Mouse (Mus musculus) left cerebral cortex, postnatal 14 days (tissue): ENCODE measurements around the gene Pigq. TPM values are rescaled to one million over a fixed set of nuclear protein-coding genes. Genes with fewer than 3 reads are reported as not detected.
A peak's percentile ranks its signal among the peaks of the same experiment; 100 is the strongest.

ENCODE experiments used
- DNase-seq, 2 experiments: peaks; one replicate each; pipeline ENCODE4 v3.0.0; 2021 to 2022; ENCODE audit warnings: low spot score in 2 of 2, mixed read lengths in 1 of 2
- intact Hi-C: fragments of 180-260 bp; cut with DNase I; formaldehyde crosslinking; loops from one replicate; pipeline ENCODE4 v1.15.1; 2025
- total RNA-seq, 2 experiments: library from RNA; stranded (reverse); gene quantifications; 2 replicates each; pipeline ENCODE4 v1.2.3; 2021

Pigq gene
- total RNA-seq, 2 experiments from 2014 or later = 138 to 145 TPM

DNA sequence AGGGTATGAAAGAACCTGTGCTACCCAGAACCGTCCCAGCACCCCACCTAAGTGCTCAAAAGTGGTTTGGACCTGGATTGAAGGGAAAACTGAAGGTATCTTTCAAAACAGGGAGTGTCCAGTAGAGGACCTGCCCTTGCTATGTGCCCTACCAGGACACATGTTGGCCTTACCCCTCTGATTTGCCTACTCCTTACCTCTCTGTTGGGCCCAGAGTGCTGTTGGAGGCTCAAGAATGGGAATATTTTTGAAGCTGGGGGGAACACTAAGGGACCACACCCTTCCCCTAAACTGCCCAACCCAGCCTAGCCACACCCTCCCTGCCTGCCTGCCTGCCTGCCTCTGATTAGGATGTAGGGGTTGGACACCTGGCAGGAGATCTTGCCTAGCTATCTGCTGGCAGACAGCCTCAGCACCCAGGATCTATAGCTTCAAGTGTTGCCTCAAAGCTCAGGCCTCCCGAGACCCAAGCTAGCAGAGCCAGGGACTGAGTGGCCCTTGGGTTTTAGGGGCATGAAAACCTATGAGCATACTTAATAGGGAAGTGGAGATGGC is 2.1 kb downstream of the Pigq start:
- no peak for DNase-seq
- intact Hi-C loops = no loop called here

DNA sequence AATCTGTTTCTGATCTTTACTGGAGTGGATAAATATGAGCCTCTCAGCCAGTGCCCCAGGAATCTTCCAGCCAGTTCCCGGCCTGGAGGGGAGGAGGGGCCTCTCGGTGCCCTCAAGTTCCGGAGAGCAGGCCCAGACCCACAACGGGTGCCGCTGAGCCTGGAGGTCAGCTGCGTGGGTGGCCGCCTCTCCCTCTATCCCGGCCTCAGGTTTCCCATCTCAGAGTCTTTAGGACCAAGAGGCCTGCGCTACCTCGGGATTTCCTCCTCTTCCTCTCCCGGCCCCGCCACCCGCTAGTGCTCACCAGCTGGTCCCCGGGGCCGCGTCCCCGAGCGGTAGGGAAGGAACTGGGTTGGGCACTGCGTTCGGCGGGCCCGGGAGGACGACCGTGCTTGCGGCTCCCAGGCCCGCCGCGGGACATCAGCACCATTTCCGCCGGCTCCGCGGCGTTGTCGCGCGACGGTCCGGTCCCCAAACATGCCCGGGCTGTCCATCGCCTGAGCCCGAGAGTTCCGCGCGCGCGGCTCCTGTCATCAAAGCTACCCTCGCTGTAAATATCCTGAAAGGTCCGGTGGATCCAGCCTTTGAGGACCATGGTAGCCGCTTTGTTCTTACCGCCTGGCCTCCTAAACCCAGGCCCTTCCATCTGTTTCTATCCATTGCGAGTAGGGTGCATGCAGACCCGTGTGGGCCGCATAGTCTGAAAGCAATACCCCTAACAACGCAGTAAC is 3.1 kb downstream of the Pigq start:
- intact Hi-C loops = no loop called here
- DNase-seq = peak; percentile 64 to 82

DNA sequence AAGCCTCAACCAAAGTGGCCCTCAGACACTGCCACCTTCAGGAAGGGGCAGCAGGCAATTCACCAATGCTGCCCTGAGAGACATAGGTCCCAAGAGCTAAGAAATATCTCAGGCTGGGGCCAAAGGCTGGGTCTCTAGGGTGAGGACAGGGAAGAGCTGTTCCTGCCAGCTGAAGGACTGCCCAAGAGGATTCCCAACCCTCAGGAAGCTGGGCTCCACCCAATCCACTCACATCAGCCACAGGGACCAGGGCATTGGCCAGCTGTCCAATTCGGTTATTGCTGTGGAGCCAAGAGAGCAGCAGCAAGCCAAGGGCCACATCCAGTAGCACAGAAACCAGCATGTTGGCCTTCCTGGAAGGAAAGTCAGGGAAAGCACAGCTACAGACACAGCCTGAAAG is 10.2 kb downstream of the Pigq start:
- no peak for DNase-seq
- intact Hi-C loops = no loop called here

DNA sequence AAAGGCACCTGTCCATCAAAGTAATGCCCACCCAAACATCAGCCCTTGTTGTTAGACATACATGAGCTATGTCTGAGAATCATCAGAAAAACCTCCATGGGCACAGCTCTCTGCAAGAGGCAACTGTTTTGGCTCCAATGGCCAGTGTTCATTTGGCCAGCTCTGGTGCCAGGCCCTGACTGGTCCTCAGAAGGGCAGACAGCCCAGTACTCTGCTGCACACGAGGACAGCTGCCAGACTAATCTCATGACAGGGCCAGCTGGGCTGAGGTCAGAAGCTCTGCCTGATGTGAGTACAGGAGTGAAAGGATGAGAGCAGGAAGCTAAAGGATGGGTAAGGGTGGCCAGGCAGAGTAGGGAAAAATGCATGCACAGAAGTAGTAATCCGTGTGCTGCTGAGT is 19.4 kb downstream of the Pigq start:
- intact Hi-C loops = no loop called here
- peak in 1 of 2 experiments; percentile 35 for DNase-seq

DNA sequence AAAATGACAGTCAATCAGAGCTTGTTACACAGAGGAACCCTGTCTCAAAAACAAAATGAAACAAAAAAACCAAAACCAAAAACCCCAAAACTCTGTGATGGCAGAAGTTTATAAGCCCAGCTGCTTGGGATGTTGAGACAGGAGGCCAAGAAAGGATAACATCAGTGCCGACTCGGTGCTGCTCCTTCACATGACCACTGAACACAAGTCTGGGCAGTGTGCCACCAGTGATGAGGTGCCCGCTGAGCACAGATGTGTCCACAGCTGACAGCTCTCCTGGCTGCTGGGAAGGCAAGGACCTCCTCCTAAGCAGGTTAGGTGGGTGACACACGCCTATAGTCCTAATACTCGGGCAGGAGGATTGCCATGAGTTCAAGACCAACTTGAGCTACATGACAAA is 22.6 kb downstream of the Pigq start:
- no peak for DNase-seq
- intact Hi-C loops = loop anchor here (5.0 kb wide), 1 partner anchor 45 kb away; the partner anchor contains the start of gene Mettl26

DNA sequence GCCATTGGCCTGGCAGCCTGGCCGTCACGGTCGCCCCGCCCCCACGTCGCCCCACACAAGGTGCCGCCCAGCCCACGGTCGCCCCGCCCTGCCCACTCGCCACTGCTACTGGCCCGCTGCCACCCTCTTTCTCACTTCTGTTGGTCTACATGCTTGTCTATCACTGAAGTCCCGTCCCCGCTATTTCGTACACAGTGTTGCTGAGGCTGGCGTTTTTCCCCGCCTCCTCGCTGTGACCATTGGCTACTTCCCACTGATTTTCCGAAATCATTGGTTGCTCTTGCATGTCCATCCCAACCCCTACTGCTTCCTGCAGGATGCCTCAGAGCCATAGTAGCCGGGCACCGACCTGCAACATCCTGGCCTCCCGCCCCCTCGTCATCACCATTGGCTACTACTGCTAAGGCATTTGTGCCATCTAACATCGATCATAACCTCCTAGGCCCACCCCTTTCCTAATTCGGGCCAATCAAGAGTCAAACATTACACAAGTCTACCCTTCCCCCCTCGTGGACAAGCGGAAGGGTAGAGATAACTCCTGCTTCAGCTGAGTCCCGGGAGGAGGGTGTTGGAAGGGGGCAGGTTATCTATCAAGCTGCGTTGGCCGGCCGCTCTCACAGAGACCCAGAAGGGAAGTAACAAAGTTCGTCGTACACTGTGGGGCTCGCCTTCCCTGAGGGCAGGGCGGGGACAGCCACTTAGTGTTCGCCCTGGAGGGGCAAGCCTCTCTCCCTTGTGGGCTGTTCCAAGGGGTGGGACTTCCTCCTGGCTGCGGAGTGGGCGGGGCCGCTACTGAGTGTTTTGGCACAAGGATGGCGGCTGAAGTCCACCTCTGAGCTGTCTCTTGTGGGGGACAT is 24.7 kb downstream of the Pigq start:
- intact Hi-C loops = loop anchor here (5.0 kb wide), 1 partner anchor 43 kb away; the partner anchor contains the start of gene Mettl26
- peak; percentile 100 for DNase-seq

DNA sequence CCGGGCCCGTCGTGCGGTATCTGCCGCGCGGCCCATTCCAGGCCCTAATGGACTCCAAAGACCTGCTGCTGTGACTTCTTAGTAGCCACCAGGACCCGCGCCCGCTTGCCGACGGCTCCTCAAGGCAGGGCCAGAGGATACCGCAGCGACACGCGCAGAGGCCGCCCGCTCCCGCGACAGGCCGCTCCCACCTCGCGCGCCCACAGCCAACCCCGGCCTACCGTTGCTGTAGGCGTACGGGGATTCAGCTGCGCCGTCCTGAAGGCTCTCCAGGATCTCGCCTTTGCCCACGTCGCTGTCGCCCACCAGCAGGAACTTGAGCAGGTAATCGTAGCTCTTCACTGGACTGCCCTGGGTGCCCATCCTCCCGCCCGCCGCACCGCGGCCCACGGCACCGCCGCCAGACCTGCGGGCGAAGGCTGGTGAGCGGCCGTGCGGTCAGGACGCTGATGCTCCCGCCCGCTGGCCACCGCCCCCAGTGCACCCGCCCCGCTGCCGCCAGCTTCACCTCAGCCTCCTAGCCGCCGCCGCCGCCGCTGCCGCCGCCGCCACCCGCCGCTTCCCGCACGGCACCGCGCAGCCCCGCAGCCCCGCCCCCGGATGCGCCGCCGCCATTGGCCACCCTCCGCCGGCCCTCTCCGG is 25.5 kb downstream of the Pigq start, which contains the start of gene Rab40c:
Gene Rab40c, minus strand, starts transcription at position 584 of the 642 bp plus-strand sequence.
- intact Hi-C loops = no loop called here
- DNase-seq = peak; percentile 40 to 48

DNA sequence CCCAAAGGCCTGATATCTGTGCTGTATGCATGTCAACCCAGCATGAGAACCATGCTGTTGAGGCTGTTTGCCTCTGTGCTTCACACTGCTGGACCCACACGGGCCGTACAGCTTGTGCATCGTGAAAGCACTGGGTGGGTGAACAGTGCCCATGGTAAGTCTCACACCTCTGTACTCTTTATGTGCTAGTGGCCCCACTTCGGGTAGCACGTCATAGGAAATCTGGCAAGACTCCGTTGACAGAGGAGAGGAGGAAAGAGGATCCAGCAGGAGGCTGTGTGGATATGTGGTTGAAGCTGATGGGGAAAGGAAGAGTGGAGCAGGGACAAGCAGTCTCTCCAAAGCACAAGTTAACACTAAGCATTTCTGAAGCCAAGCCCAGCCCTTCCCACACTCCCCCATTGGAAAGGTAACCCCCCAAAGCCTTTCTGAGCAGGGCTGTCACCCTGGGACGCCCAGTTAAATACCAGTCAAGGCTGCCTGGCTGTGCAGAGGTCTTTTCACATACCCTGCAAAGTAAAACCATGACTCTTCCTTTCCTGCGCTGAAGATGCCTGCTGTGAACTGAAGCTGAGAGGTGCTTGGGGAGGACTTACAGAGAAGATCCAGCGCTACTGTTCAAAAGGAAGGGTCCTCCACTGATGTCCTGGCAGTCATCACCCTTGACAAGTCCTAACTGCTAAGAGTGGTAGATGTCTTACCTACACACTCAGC is 26.5 kb downstream of the Pigq start:
- intact Hi-C loops = no loop called here
- DNase-seq = no peak

DNA sequence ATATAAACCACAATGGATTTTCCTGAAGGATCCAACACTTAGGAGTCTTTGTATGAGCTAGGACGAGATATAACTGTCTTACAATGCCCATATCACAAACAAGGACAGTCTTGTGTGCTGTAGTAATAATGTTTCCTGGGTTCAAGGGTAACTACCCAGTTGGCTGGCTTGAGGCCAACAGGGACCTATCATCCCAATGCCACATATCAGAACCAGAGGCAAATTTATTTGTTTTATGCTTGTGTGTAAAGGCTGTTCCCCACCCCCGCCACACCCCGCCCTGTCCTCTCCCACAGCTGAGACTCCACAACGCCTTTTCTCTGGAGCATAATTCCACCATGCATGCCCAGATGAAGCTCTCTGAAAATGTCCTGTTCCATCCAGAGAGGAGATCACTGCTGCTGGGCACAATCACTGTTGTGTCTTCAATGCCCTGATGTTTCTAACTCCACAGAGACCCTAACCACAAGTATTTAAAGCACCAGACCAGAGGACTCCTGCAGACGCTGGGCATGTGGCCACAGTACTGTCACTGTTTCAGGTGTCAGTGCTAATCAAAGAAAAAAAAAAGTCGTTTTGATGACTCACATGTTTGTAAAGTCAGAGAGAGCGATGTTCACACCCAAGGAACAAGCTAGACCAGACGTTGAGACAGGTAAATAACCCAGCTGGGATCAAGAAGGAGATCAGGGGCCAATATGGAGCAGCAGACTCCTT is 27.6 kb downstream of the Pigq start:
- DNase-seq = no peak
- intact Hi-C loops = no loop called here

DNA sequence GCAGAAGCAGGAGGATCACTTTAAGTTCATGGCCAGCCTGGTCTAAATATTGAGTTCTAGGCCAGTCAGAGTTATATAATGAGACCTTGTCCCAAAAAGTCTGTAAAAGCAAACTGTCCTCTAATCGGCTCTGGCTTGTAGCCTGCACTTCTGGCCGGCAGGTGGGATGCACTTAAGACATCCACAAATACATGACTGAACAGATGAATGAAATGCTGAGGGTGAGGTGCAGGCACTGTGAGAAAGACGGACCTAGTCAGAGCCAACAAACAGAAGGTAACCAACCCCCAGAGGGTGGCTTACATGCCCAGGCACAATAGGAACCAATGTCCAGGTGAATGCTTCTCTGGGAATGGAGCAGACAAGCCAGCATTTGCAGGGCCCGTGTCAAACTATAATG is 30.4 kb downstream of the Pigq start:
- no peak for DNase-seq

DNA sequence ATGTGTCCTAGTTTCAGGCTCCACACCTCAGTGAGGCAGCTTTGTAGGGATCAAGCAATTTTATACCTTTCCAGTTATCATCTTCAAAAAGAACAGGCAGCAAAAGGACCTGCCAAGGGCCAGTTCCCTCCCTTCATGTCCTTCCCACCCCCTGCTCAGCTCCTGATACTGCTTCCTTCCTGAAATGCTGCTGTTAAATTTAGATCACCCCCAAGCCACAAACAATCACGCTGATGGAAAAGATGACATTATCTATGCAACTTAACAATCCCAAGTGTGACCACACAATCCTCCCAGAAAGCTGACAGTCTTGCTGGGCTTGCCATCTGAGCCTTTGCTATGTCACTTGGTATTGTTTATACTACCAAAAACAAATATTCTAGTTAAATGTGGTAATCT is 30.9 kb downstream of the Pigq start:
- intact Hi-C loops = loop anchor here (2.0 kb wide), 1 partner anchor 17 kb away; no protein-coding TSS in a partner anchor
- DNase-seq = no peak

More for the DNA sequence above, 30.4 kb downstream of the Pigq start:
- intact Hi-C loops = no loop called here

DNA sequence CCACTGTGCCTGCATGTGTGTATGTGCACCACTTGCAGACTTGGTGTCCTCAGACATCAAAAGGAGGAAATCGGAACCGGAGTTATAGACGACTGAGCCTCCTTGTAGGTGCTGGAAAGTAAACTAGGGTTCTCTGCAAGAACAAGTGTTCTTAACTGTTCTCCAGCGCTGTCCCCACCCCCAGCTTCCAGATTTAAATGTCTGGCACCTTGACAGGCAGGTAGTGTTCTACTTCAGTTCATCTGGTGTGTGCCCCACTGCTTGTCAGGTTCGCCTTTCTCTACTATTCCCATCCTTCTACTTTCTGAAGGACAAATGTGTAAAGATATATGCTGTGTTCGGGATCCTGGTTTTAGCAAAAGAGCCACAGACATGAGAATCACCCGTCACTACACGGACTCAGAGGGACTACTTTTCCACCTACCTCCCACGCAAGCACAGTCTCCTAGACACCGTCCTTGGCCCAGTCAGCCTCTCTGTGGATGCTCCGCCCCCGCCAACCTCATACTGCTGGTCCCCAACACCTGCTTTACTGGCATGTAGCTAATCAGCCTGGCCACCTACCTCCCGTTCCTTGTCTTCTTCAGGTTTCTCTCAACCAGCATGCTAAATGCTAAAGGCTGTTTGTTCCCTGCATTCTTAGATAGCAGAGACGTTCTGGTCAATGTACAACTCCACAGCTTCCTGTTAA is 31.4 kb downstream of the Pigq start:
- DNase-seq = peak; percentile 57 to 72
- intact Hi-C loops = loop anchor here (2.0 kb wide), 1 partner anchor 17 kb away; no protein-coding TSS in a partner anchor

DNA sequence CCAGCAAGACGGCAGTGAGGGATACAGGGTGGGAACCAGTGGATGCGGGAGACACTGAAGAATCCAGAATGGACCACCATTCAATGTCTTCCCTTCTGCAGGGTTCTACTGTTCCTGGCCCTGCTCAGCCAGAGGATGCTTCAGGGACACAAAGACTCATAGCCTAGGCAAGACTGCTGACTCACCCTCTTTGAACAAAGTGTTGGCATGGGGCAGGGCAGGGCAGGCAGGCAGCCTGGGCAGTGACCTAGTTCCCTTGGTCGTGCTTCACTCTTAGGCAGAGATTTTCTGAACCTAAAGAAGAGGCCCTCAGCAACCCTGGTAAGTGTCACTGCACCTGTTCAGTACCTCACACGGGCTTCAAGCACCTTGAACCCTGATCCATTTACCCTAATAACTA is 32.9 kb downstream of the Pigq start:
- intact Hi-C loops = loop anchor here (2.0 kb wide), 1 partner anchor 15 kb away; no protein-coding TSS in a partner anchor
- no peak for DNase-seq

DNA sequence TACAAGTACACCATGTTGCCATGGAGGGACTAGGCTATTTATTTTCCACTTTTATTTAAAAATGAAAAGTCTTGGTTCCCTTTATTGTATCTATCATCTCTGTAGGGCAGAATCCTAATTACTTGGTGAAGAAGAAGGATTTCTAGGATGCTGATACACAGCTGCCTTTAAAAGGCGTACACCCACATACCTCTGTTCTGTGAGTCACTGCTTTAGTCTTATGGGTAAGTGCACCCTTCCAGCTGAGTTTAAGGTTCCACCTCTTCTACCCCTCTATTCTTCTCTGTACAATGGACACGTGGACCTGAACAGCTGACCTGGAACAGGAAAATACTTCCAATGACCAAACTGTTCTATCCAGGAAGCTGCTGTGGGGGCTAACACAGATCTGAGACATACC is 37.1 kb downstream of the Pigq start:
- no peak for DNase-seq
- intact Hi-C loops = no loop called here

DNA sequence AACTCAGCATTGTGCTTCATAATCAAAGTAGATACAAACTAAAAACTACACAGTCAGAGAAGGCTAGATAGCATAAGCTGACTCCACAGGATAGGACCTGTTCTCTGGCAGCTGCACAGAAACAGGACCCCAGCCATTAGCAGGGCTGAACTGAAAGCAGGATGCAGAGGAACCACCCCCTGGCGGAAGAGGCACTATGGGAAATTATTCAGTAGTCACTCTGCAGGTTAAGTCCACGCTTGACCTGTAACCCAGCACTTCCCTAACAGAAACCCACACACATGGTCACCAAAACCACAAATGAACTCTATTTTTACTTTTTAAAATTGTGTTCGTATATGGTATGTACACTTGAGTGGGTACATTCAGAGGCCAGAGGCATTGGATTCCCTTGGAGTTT is 41.7 kb downstream of the Pigq start:
- intact Hi-C loops = no loop called here
- no peak for DNase-seq

DNA sequence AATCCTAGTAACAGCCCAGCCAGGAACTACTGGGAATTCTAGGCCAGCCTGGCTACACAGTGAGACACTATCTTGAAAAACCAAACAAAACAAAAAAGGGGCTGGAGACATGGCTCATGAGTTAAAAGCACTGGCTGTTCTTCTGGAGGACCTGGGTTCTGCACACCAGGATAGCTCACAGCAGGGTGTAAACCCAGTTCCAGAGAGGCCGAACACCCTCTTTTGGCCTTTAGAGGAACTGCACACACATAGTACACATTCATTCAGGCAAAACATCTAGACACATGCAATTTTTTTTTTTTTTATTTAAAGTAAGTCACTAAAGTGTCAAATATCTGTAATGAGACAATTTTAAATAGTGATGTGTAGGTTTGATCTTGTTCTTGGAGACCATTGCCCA is 44.5 kb downstream of the Pigq start:
- intact Hi-C loops = no loop called here
- DNase-seq = no peak

DNA sequence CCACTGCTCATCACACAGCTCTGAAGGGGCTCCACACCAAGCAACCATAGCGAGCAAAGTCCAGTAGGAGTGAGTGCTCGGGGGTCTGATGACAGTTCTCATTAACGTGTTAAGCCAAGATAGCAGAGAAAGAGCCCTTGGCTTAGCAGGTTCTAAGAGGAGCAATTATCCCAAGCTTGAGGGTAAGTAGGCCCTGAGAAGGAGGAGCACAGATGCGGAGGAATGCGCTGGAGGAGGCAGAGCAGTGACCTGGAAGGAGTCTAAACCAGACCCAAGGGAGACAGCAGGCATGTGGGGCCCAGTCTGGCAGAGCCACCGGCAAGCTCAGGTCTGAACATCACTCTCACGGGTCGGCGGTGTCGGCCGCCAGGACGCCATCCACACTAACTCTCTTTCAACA is 48.8 kb downstream of the Pigq start:
- intact Hi-C loops = loop anchor here (2.0 kb wide), 1 partner anchor 17 kb away; no protein-coding TSS in a partner anchor
- DNase-seq = no peak

DNA sequence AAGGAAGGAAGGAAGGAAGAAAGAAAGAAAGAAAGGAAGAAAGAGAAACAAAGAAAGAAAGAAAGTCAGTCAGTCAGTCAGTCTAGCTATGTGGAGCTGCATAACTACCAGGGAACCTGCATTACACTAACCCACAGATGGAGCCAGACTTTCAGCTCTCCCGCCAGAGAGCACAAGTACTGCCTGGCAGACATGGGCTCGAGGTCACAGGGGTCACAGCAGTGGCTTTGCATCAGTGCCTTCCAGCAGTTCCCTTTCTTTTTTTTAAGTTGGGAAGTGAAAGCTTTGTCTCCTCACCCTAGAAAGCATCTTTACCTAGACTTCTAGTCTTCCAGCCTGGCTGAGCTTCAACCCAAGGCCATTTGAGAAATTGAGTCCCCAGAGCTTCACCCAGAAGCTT is 49.3 kb downstream of the Pigq start:
- intact Hi-C loops = no loop called here
- no peak for DNase-seq
